ENCODE assay signal across 9 mouse cellular contexts in genomic region chr2:127667843-127668506, GRCm38 (mm10). TPM values are rescaled to one million over a fixed set of nuclear protein-coding genes. Genes with fewer than 3 reads are reported as not detected.
A peak's percentile ranks its signal among the peaks of the same experiment; 100 is the strongest.
DNase-seq lines count a peak whose midpoint lies in the region; ATAC-seq and TF ChIP-seq lines count a peak whose summit lies in the region.
"Had no signal": no experiment of that assay in that cellular context is flagged by ENCODE, and none has a peak within 500 bp of the region (broad histone marks: within the 10 kb centered on the region; RNA-seq: fewer than 3 reads in every experiment).

No protein-coding gene starts in this region.

- no peak overlapping the region for H3K9ac ChIP-seq in midbrain, postnatal 0 days (replicated peaks; ENCODE audit: low read length, poor library complexity, severe bottlenecking)
- no peak overlapping the region for H3K9ac ChIP-seq in midbrain, embryonic 11.5 days (ENCODE audit: low read length)

- H3K4me2 ChIP-seq in midbrain, postnatal 0 days (ENCODE audit: low read depth, low read length, poor library complexity, severe bottlenecking), result no peak overlapping the region
- H3K4me2 ChIP-seq in midbrain, embryonic 11.5 days, result no peak overlapping the region

- no peaks in the 10 kb centered on the region for H3K36me3 ChIP-seq in heart, embryonic 10.5 days
- H3K36me3 ChIP-seq in midbrain, postnatal 0 days (ENCODE audit: insufficient read depth, low read length), result no peaks in the 10 kb centered on the region
- H3K36me3 ChIP-seq in midbrain, embryonic 11.5 days (ENCODE audit: control insufficient read depth, insufficient read depth, low read length), result no peaks in the 10 kb centered on the region

- no peak overlapping the region for H3K4me3 ChIP-seq in heart, embryonic 10.5 days
- H3K4me3 ChIP-seq in midbrain, postnatal 0 days (ENCODE audit: low read depth, low read length), result no peak overlapping the region
- no peak overlapping the region for H3K4me3 ChIP-seq in midbrain, embryonic 11.5 days (ENCODE audit: low read depth, low read length)
- H3K4me3 ChIP-seq: megakaryocyte, embryonic 14.5 days had no signal

- peak; percentile 75 for TF ChIP-seq CTCF in midbrain, postnatal 0 days (IDR thresholded peaks at IDR 0.05)

- ATAC-seq in midbrain, postnatal 0 days (ENCODE audit: low FRiP score), result no peak
- ATAC-seq in midbrain, embryonic 11.5 days (ENCODE audit: low FRiP score), result no peak
- no peak for ATAC-seq in activated CD4-positive, CD25-positive, alpha-beta regulatory T cell, adult 4 months

- WGBS in heart, embryonic 10.5 days, result 18% methylated on average over 2 of the region's 2 CpGs
- WGBS in midbrain, postnatal 0 days, result 22% methylated on average over 2 of the region's 2 CpGs
- WGBS in midbrain, embryonic 11.5 days, result 20% methylated on average over 2 of the region's 2 CpGs

- no peaks in the 10 kb centered on the region for H3K9me3 ChIP-seq in heart, embryonic 10.5 days
- H3K9me3 ChIP-seq in midbrain, postnatal 0 days (ENCODE audit: low read length), result no peaks in the 10 kb centered on the region
- no peaks in the 10 kb centered on the region for H3K9me3 ChIP-seq in midbrain, embryonic 11.5 days (ENCODE audit: control insufficient read depth, low read length)
- H3K9me3 ChIP-seq: megakaryocyte, embryonic 14.5 days had no signal

- peak; percentile 48 for DNase-seq in heart, adult 11 months
- DNase-seq in heart, embryonic 10.5 days (ENCODE audit: low spot score), result no peak
- DNase-seq in midbrain, postnatal 0 days (ENCODE audit: low spot score), result peak; percentile 51
- no peak for DNase-seq in midbrain, embryonic 11.5 days (ENCODE audit: low spot score, missing footprints)
- peak; percentile 13 for DNase-seq in c-Kit-negative CD71-positive TER-119-positive erythroid progenitor cells, embryonic 14.5 days (ENCODE audit: low read depth, low spot score)
- peak; percentile 75 for DNase-seq in naive thymus-derived CD4-positive, alpha-beta T cell, adult 2 months (ENCODE audit: low read depth)
- DNase-seq in frontal cortex, postnatal 10 days (ENCODE audit: low spot score in 2 of 2), result no peak

- H3K27me3 ChIP-seq in heart, embryonic 10.5 days (ENCODE audit: insufficient read depth, poor library complexity, severe bottlenecking), result peaks cover 4% of the 10 kb centered on the region; the same call in 1 of the 2 replicates
- no peaks in the 10 kb centered on the region for H3K27me3 ChIP-seq in midbrain, postnatal 0 days (ENCODE audit: insufficient read depth, low read length)
- H3K27me3 ChIP-seq in midbrain, embryonic 11.5 days (ENCODE audit: control insufficient read depth, insufficient read depth, low read length), result no peaks in the 10 kb centered on the region

- H3K4me1 ChIP-seq in heart, embryonic 10.5 days, result no peaks in the 10 kb centered on the region
- H3K4me1 ChIP-seq in midbrain, postnatal 0 days (ENCODE audit: insufficient read depth, low read length), result no peaks in the 10 kb centered on the region
- H3K4me1 ChIP-seq in midbrain, embryonic 11.5 days (ENCODE audit: control insufficient read depth, insufficient read depth, low read length), result no peaks in the 10 kb centered on the region
- H3K4me1 ChIP-seq: megakaryocyte, embryonic 14.5 days had no signal

- H3K27ac ChIP-seq in heart, embryonic 10.5 days, result no peak overlapping the region
- no peak overlapping the region for H3K27ac ChIP-seq in midbrain, postnatal 0 days (ENCODE audit: low read depth, low read length)
- H3K27ac ChIP-seq in midbrain, embryonic 11.5 days (ENCODE audit: low read depth, low read length), result no peak overlapping the region

RNA-seq across cellular contexts. Expression of gene Mal, which starts 11.5 kb away (rescaled TPM):
- polyA plus RNA-seq in heart, embryonic 10.5 days (2016; fragmentation: Nextera tagmentation; extraction: Ambion mirVana), result 1.7 and 1.8 TPM in 2 replicates
- total RNA-seq in midbrain, postnatal 0 days (2014; rRNA removed), result 2.6 and 4.3 TPM in 2 replicates
- 2.1 and 3.3 TPM in 2 replicates for polyA plus RNA-seq in midbrain, postnatal 0 days (2015; fragmentation: Nextera tagmentation; extraction: Ambion mirVana)
- 0.77 and 1.9 TPM in 2 replicates for polyA plus RNA-seq in midbrain, embryonic 11.5 days (2014; fragmentation: Nextera tagmentation; extraction: Ambion mirVana)
- polyA plus RNA-seq in activated CD4-positive, CD25-positive, alpha-beta regulatory T cell, adult 4 months (2017; shearing (Covaris generic)), result not detected

Comparison
In these comparisons a context has a peak if more than half of its experiments do, and no peak if none do; other contexts are left out.
1. DNase-seq: peak in heart, adult 11 months (single experiment), midbrain, postnatal 0 days (single experiment), c-Kit-negative CD71-positive TER-119-positive erythroid progenitor cells, embryonic 14.5 days (single experiment) and naive thymus-derived CD4-positive, alpha-beta T cell, adult 2 months (single experiment); none in heart, embryonic 10.5 days (single experiment), midbrain, embryonic 11.5 days (single experiment) and frontal cortex, postnatal 10 days (0 of 2).